8 mouse cellular contexts compared by ENCODE assay signal in the genomic region with DNA sequence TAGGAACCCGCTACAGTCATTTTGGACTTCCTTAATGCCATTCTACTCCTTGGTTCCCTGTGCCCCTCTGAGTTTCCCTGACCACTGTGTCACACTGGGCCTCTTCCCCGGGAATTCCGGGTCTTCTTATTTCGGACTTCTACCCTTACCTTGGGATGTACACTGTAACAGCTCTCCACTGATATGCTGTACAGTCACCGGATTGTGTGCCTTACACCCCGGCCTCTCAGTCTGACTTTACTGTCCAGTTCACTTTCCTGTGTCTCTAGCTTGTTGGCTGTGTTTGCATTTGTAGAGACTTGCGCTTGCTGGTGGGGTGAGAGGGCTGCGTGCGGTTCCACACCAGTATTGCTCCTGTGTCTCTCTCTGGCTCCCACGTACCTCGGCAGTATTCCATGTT. TPM values are rescaled to one million over a fixed set of nuclear protein-coding genes. Genes with fewer than 3 reads are reported as not detected.
DNase-seq lines count a peak whose midpoint lies in the region; ATAC-seq and TF ChIP-seq lines count a peak whose summit lies in the region.

No protein-coding gene starts in this region.

- 4% methylated on average over 11 of the region's 11 CpGs for WGBS in lung, adult 2 months
- WGBS in embryonic facial prominence, embryonic 11.5 days, result 14% methylated on average over 11 of the region's 11 CpGs
- 9% methylated on average over 11 of the region's 11 CpGs for WGBS in intestine, embryonic 14.5 days
- 14% methylated on average over 11 of the region's 11 CpGs for WGBS in neural tube, embryonic 13.5 days

- no peaks in the 10 kb centered on the region for H3K9me3 ChIP-seq in embryonic facial prominence, embryonic 11.5 days (replicated peaks; ENCODE audit: control insufficient read depth, low read length)
- no peaks in the 10 kb centered on the region for H3K9me3 ChIP-seq in intestine, embryonic 14.5 days (ENCODE audit: control insufficient read depth, low read length)
- no peaks in the 10 kb centered on the region for H3K9me3 ChIP-seq in neural tube, embryonic 13.5 days

- H3K27me3 ChIP-seq in embryonic facial prominence, embryonic 11.5 days (ENCODE audit: control insufficient read depth, insufficient read depth, low read length), result no peaks in the 10 kb centered on the region
- H3K27me3 ChIP-seq in intestine, embryonic 14.5 days (replicated peaks; ENCODE audit: control insufficient read depth, insufficient read depth, low read length), result no peaks in the 10 kb centered on the region
- H3K27me3 ChIP-seq in neural tube, embryonic 13.5 days, result no peaks in the 10 kb centered on the region

- TF ChIP-seq POLR2A in lung, adult 2 months (IDR thresholded peaks at IDR 0.05; ENCODE audit: borderline replicate concordance, extremely low read depth, low read depth, low read length), result no peak

- no peaks in the 10 kb centered on the region for H3K36me3 ChIP-seq in embryonic facial prominence, embryonic 11.5 days (replicated peaks; ENCODE audit: control insufficient read depth, insufficient read depth, low read depth, low read length)
- H3K36me3 ChIP-seq in intestine, embryonic 14.5 days (ENCODE audit: control insufficient read depth, insufficient read depth, low read length), result peaks cover 46% of the 10 kb centered on the region
- H3K36me3 ChIP-seq in neural tube, embryonic 13.5 days, result peaks cover 28% of the 10 kb centered on the region

- ATAC-seq in embryonic facial prominence, embryonic 11.5 days (replicated peaks; ENCODE audit: insufficient number of reproducible peaks, low FRiP score, low TSS enrichment, low read depth), result no peak
- peak; percentile 29 for ATAC-seq in intestine, embryonic 14.5 days (replicated peaks; ENCODE audit: low FRiP score, low TSS enrichment, low read depth)
- ATAC-seq in neural tube, embryonic 13.5 days (ENCODE audit: low read depth), result no peak

- no peak for TF ChIP-seq CTCF in lung, adult 2 months (IDR thresholded peaks at IDR 0.05; ENCODE audit: insufficient read depth, low read length)

- peaks cover 9% of the 10 kb centered on the region for H3K4me1 ChIP-seq in lung, adult 2 months (ENCODE audit: control insufficient read depth, insufficient read depth, low read length)
- no peaks in the 10 kb centered on the region for H3K4me1 ChIP-seq in embryonic facial prominence, embryonic 11.5 days (ENCODE audit: control insufficient read depth, insufficient read depth, low read length)
- peaks cover 13% of the 10 kb centered on the region for H3K4me1 ChIP-seq in intestine, embryonic 14.5 days (replicated peaks; ENCODE audit: control insufficient read depth, insufficient read depth, low read length)
- peaks cover 23% of the 10 kb centered on the region for H3K4me1 ChIP-seq in neural tube, embryonic 13.5 days (replicated peaks)

- H3K9ac ChIP-seq in embryonic facial prominence, embryonic 11.5 days (replicated peaks; ENCODE audit: low read length), result peak overlapping the region; percentile 83
- peak overlapping the region; percentile 78 for H3K9ac ChIP-seq in intestine, embryonic 14.5 days (ENCODE audit: low read length)
- H3K9ac ChIP-seq in neural tube, embryonic 13.5 days, result peak overlapping the region; percentile 79

- H3K4me3 ChIP-seq in lung, adult 2 months (replicated peaks; ENCODE audit: extremely low read depth, low read depth, low read length), result peak overlapping the region; percentile 68
- H3K4me3 ChIP-seq in embryonic facial prominence, embryonic 11.5 days (ENCODE audit: low read depth, low read length), result peak overlapping the region; percentile 71
- peak overlapping the region; percentile 78 for H3K4me3 ChIP-seq in intestine, embryonic 14.5 days (ENCODE audit: low read depth, low read length)
- peak overlapping the region; percentile 54 for H3K4me3 ChIP-seq in neural tube, embryonic 13.5 days

- H3K27ac ChIP-seq in embryonic facial prominence, embryonic 11.5 days (replicated peaks; ENCODE audit: low read depth, low read length), result peak overlapping the region; percentile 47; the same call in 1 of the 2 replicates
- peak overlapping the region; percentile 81 for H3K27ac ChIP-seq in intestine, embryonic 14.5 days (ENCODE audit: low read depth)
- H3K27ac ChIP-seq in neural tube, embryonic 13.5 days (replicated peaks), result 0 out of 2 replicates have a peak overlapping the region, but pooled peaks have one; percentile 28

- peak overlapping the region; percentile 81 for H3K4me2 ChIP-seq in embryonic facial prominence, embryonic 11.5 days (ENCODE audit: low read depth, low read length)
- H3K4me2 ChIP-seq in intestine, embryonic 14.5 days (ENCODE audit: low read length), result peak overlapping the region; percentile 79
- peak overlapping the region; percentile 71 for H3K4me2 ChIP-seq in neural tube, embryonic 13.5 days

- no peak for DNase-seq in lung, adult 2 months
- DNase-seq in lung, postnatal 25 days (ENCODE audit: low spot score), result no peak
- DNase-seq in embryonic facial prominence, embryonic 11.5 days (ENCODE audit: low spot score), result no peak
- DNase-seq in intestine, embryonic 14.5 days (ENCODE audit: low spot score), result no peak
- no peak for DNase-seq in cerebellum, postnatal 36 days
- DNase-seq in urinary bladder, postnatal 4 days (ENCODE audit: low spot score in 2 of 2), result no peak
- DNase-seq in spleen, postnatal 10 days (ENCODE audit: low spot score in 2 of 2), result no peak

RNA-seq across cellular contexts. Expression of gene Eml3, which starts 0.8 kb away (rescaled TPM):
- 50.5 and 65.5 TPM in 2 replicates for polyA plus RNA-seq in lung, adult 2 months (2012; rRNA removed)
- polyA plus RNA-seq in embryonic facial prominence, embryonic 11.5 days (2014; fragmentation: Nextera tagmentation; extraction: Ambion mirVana), result 8.4 and 9.0 TPM in 2 replicates
- polyA plus RNA-seq in intestine, embryonic 14.5 days (2014; fragmentation: Nextera tagmentation; extraction: Ambion mirVana), result 16.8 and 18.4 TPM in 2 replicates
- 11.8 and 12.2 TPM in 2 replicates for polyA plus RNA-seq in neural tube, embryonic 13.5 days (2015; fragmentation: Nextera tagmentation; extraction: Ambion mirVana)

RNA-seq across cellular contexts. Expression of gene Rom1, which starts 1.0 kb away (rescaled TPM):
- 11.3 and 14.1 TPM in 2 replicates for polyA plus RNA-seq in lung, adult 2 months (2012; rRNA removed)
- polyA plus RNA-seq in embryonic facial prominence, embryonic 11.5 days (2014; fragmentation: Nextera tagmentation; extraction: Ambion mirVana), result 0.72 and 0.81 TPM in 2 replicates
- polyA plus RNA-seq in intestine, embryonic 14.5 days (2014; fragmentation: Nextera tagmentation; extraction: Ambion mirVana), result 1.1 and 1.8 TPM in 2 replicates
- polyA plus RNA-seq in neural tube, embryonic 13.5 days (2015; fragmentation: Nextera tagmentation; extraction: Ambion mirVana), result 1.6 and 2.8 TPM in 2 replicates

RNA-seq across cellular contexts. Expression of gene B3gat3, which starts 9.9 kb away (rescaled TPM):
- polyA plus RNA-seq in lung, adult 2 months (2012; rRNA removed), result 92.3 and 107 TPM in 2 replicates
- 32.0 and 32.8 TPM in 2 replicates for polyA plus RNA-seq in embryonic facial prominence, embryonic 11.5 days (2014; fragmentation: Nextera tagmentation; extraction: Ambion mirVana)
- polyA plus RNA-seq in intestine, embryonic 14.5 days (2014; fragmentation: Nextera tagmentation; extraction: Ambion mirVana), result 35.7 and 36.9 TPM in 2 replicates
- 86.9 and 88.7 TPM in 2 replicates for polyA plus RNA-seq in neural tube, embryonic 13.5 days (2015; fragmentation: Nextera tagmentation; extraction: Ambion mirVana)

RNA-seq across cellular contexts. Expression of gene Mta2, which starts 11.6 kb away (rescaled TPM):
- 20.0 and 26.9 TPM in 2 replicates for polyA plus RNA-seq in lung, adult 2 months (2012; rRNA removed)
- polyA plus RNA-seq in embryonic facial prominence, embryonic 11.5 days (2014; fragmentation: Nextera tagmentation; extraction: Ambion mirVana), result 57.5 and 57.6 TPM in 2 replicates
- polyA plus RNA-seq in intestine, embryonic 14.5 days (2014; fragmentation: Nextera tagmentation; extraction: Ambion mirVana), result 40.3 and 40.7 TPM in 2 replicates
- polyA plus RNA-seq in neural tube, embryonic 13.5 days (2015; fragmentation: Nextera tagmentation; extraction: Ambion mirVana), result 126 and 141 TPM in 2 replicates

RNA-seq across cellular contexts. Expression of gene Tut1, which starts 23.5 kb away (rescaled TPM):
- polyA plus RNA-seq in lung, adult 2 months (2012; rRNA removed), result 14.9 and 17.9 TPM in 2 replicates
- polyA plus RNA-seq in embryonic facial prominence, embryonic 11.5 days (2014; fragmentation: Nextera tagmentation; extraction: Ambion mirVana), result 25.5 and 28.0 TPM in 2 replicates
- polyA plus RNA-seq in intestine, embryonic 14.5 days (2014; fragmentation: Nextera tagmentation; extraction: Ambion mirVana), result 33.3 and 33.5 TPM in 2 replicates
- 29.2 and 30.1 TPM in 2 replicates for polyA plus RNA-seq in neural tube, embryonic 13.5 days (2015; fragmentation: Nextera tagmentation; extraction: Ambion mirVana)

Comparison
In these comparisons a context has a peak if more than half of its experiments do, and no peak if none do; other contexts are left out.
1. H3K27ac ChIP-seq: peak in every context shown above with its lines; median percentile 81 in intestine, embryonic 14.5 days; 47 in embryonic facial prominence, embryonic 11.5 days; 28 in neural tube, embryonic 13.5 days.